Mouse (Mus musculus): ENCODE results near the gene Prom1. TPM values are rescaled to one million over a fixed set of nuclear protein-coding genes. Genes with fewer than 3 reads are reported as not detected.

The Prom1 gene
- total RNA-seq, 1 experiment: 12.7 TPM

DNA sequence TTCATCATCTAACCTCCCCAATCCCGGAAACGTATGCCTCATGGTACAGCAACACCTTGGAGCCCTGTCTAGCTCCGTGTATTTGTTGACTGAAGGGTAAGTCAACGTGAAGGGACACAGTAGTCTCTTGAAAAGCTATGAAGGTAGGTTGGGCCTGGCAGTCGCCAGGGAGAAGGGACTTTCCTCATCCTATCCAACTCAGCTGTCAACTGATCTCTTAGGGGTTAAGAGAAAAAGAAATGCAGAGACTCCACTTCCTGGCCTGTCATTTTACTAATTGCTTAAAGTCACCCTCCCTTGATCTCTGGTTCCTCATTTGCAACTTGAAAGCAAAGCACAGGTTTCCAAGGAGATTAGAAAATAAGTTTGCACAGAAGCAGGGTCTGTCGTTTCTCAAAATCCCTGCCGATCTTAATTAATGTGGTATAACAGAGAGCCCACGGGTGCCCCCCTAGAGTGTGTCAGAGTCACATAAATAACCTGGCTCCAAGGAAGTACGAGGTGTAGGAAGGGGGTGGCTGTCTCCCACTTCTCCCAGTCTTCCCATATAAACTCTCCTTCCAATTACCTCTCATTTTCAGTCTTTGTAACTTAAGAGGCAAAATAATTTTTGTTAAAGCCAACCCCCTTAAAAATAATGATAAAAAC, 154.4 kb downstream of the Prom1 start:
- no peaks in the 10 kb centered on the region for H3K9me3 ChIP-seq (ENCODE audit: control insufficient read depth, insufficient read depth, low read depth, low read length)
- peak overlapping the region; percentile 52; the same call in 1 of the 2 replicates for H3K27ac ChIP-seq (ENCODE audit: insufficient read depth, low read depth, low read length, poor library complexity, severe bottlenecking)
- peak; percentile 15 for DNase-seq (ENCODE audit: low read depth, low spot score)
- in situ Hi-C loops (cut with MboI; ENCODE audit: low sequenced_read_pairs in 2 of 2, unreplicated experiment in 2 of 2): no loop called here
- no peak overlapping the region for H3K9ac ChIP-seq (ENCODE audit: insufficient read depth, low read depth, low read length, poor library complexity, severe bottlenecking)
- peaks cover 12 to 13% of the 10 kb centered on the region in 2 experiments for H3K4me1 ChIP-seq (ENCODE audit: control insufficient read depth in 2 of 2, insufficient read depth in 2 of 2, low read length in 2 of 2, poor library complexity in 1 of 2)
- TF ChIP-seq CHD2 (IDR thresholded peaks at IDR 0.05; ENCODE audit: low read depth, low read length) (no peak), MAFK (IDR thresholded peaks at IDR 0.05; ENCODE audit: insufficient read depth, low read depth, low read length) (no peak), HCFC1 (IDR thresholded peaks at IDR 0.05; ENCODE audit: borderline replicate concordance, insufficient read depth, low read length) (no peak), ZC3H11A (IDR thresholded peaks at IDR 0.05; ENCODE audit: borderline replicate concordance, low read depth, low read length) (no peak), ZNF384 (IDR thresholded peaks at IDR 0.05; ENCODE audit: low read depth, low read length) (no peak)
- no peaks in the 10 kb centered on the region for H3K36me3 ChIP-seq (ENCODE audit: control insufficient read depth, insufficient read depth, low read length, poor library complexity, severe bottlenecking)
- H3K4me3 ChIP-seq (ENCODE audit: insufficient read depth in 1 of 2, low read depth in 1 of 2, low read length in 2 of 2, poor library complexity in 1 of 2, severe bottlenecking in 1 of 2): peak overlapping the region in 1 of 2 experiments; percentile 61; a peak in 2 of 4 replicates

Other genes with a start within 250 kb of the Prom1 start
- 11.2 TPM in 2 replicates for gene Cd38, start 233.5 kb downstream of the Prom1 start, total RNA-seq (2012; rRNA removed)
- 0.74 and 1.9 TPM in 2 replicates for gene Gm7879, start 188.9 kb downstream of the Prom1 start, total RNA-seq (2012; rRNA removed)
- 41.1 and 55.9 TPM in 2 replicates for gene Fgfbp1, start 120.3 kb downstream of the Prom1 start, total RNA-seq (2012; rRNA removed)
- gene Tapt1, start 124.6 kb upstream of the Prom1 start, total RNA-seq (2012; rRNA removed): 25.9 and 33.5 TPM in 2 replicates

Measured in ES-E14 (cell line).